Mouse (Mus musculus): Measurements from ENCODE around the gene Igsf3.

GRCm38 (mm10) chr3:101488204-101488603 lies 111.3 kb downstream of the Igsf3 start:
- TF ChIP-seq EP300 (IDR thresholded peaks at IDR 0.05; ENCODE audit: insufficient read depth, low read depth, low read length) (no peak), POLR2A (IDR thresholded peaks at IDR 0.05; ENCODE audit: insufficient read depth, low read depth, low read length) (no peak)

Data from heart, adult 2 months (tissue).